Mouse (Mus musculus): Measurements from ENCODE around the gene Adam19.

Adam19 gene

DNA sequence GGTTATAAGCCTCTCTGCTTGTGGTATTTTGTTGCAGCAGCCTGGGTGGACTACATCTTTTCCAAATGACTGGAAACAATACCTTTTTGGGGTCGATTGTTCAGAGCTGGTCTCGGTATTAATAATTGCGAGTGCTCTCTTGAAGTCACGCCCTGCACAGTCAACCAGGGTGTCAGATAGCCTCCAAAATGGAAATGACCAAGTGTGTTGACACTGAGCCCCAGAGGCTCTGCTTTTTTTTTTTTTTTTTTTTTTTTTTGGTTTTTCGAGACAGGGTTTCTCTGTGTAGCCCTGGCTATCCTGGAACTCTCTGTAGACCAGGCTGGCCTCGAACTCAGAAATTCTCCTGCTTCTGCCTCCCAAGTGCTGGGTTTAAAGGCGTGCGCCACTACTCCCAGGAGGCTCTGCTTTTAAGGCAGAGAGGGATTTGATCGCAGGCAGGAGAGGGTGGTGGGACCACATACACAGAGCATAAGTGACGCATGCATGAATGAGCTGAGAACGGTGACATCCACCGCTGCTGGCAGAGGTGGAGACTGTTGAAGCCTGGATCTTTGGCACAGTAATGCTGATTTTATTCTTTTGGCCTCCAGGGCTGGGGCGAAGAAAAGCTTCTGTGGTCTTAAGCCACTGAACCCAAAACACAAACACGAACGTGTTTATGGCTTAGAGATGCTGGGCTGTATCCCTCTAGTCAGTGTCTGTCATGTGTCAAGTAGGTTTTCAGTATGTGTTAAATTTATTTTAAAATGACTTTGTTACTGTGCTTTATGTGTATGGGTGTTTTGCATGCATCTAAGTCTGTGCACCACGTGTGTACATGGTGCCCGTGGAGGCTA is 18.3 kb downstream of the Adam19 start:
- DNase-seq: no peak

DNA sequence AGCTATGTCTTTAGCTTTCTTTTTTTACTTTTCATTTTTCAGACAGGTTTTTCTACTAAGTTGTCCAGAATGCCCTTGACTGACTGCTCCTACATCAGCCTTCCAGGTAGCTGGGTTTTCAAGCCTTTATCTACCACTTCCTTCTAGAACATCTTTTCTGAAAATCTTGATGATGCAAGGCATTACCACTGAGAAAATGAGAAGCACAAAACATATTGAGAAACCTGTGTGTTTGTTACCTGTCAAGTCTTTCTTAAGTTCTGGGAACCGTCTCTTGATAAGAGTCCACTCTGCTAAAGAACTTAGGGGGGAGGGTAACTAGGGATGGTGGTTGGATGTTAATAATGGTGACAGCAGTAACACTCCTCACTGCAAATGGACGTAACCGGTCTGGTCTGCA is 19.7 kb downstream of the Adam19 start:
- DNase-seq: no peak

DNA sequence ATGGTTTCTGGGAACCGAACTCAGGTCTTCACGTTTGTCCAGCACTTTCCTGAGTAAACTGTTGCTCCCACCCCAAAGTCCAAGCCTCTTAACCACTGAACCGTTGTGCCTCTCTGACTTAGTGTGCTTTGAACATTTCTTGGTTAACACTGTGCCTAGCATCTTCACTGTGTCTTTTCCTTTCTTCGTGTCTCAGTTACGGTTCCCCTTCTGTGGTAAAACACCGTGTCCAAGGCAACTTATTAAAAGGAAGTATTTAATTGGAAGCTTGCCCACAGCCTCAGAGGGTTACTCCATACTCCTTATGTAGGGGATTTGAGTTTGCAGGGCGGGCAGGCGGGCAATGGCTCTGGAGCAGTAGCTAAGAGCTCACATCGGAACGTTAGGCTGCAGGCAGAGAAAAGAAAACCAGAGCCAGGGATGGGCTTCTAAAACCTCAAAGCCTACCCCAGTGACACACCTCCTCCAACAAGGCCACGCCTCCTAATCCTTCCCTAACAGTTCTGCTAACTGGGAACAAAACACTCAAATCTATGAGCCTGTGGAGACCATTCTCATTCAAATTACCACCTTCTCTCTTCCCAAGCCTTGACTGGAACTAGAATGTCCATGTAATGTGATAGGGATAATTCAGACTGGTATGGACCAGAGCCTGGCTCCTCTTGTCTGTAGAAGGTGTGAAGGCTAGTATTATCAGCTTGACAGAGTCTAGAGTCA is 20.8 kb downstream of the Adam19 start:
- DNase-seq: no peak

DNA sequence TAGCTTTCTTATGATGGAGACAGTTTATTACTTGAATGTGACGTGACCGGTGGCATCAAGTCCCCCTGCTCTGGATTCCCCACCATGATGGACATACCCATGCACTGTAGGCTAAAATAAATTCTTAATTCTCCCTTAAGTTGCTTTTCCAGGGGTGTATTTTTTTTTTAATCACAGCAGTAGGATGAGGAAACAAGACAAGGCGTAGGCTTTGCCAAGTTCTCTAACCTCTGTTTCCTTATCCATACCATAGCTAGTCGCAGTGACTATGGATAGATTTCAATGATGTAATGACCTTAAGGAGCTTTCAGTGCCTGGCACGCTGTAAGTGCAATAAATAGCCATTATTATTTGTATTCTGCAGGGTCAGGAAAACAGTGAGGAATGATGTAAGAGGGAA is 21.5 kb downstream of the Adam19 start:
- DNase-seq: no peak

DNA sequence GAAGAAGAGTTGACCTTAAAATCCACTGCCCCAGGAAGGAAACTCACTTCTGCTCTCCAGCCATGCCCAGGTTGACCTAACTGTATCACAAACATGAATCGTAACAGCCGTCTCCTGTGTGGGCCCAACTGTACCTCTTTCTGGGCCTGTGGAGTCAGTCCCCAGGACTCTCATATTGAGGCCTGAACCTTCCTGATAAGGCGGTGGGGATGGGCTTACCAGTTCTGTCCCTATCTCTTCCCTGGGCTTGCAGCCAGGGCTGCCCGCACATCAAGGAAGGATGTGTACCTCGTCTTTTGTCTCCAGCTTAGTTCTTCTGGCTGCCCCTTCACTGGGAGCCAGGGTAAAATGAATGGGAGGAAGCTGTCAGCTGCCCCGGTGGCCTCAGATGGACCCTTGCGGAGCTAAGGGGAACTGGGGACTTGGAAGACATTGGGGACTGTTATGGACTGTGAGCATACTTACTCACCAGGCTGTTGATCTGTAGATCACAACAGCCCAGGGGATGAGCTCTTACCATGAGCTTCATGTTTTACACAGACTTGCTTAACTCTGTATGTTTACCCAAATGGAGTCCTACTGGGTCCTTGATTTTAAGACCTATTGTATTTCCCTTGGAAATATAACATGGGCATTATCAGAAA is 22.1 kb downstream of the Adam19 start:
- DNase-seq: no peak

DNA sequence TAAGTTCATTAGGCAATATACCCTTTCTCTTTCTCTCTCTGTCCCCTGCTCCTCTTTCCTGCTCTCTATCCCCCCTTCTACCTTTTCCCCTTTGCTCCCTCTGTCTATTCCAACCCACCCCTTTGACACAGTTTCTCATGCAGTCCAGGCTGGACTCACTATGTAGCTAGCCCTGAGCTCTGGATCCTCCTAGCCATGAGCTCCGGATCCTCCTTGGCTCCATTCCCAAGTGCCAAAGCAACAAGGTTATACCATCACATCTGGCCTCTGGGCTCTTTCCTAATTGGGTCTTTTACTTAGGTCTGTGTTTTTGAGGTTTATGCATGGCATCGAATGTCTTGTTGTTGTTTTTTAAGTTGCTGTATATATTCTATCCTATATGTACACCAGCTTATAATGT is 25.3 kb downstream of the Adam19 start:
- no peak for DNase-seq

DNA sequence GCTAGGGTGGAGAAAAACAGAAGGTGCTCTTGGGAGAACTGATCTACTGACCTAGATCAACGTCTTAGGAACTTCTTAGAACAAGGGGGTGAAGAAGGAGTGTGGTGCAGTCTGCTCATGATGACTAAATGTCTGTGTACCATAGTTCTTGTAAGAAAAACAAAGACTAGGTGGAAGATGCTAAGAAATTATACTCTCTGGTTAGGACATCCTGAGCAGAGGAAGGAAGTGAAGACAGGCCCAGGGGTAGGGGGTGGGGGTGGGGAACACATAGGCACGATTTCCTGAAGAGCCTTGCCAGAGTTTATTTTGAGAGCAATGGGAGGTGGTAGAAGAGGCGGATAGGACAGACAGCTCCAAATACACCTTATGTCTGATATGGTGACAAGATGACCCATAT is 27.6 kb downstream of the Adam19 start:
- DNase-seq: no peak

DNA sequence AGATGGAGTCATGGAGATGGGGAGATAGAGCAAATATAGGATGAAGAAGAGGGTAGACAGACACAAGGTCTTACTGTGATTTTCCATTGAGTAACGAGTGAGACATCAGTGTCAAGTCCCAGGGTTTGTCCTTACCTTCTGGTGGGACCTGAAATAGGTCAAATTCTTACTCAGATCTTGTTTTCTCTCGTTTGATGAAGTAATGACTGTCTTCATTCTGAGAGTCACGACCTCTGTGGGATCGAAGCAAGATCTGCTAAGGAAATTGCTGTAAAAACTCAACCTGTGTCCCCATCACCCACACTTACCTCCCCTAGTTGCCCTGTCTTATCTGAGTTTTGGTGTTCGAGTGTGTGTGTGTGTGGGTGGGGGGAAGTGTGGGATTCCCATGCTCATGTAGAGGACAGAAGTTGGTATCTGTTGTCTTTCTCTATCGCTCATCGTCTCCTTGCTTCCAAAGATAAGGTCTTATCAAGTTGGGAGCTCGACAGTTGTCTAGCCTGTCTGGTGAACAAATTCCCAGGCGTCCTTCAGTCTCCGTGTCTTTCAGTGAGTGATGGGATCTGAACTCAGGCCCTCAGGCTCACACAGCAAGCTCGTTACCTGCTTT is 28.1 kb downstream of the Adam19 start:
- no peak for DNase-seq

DNA sequence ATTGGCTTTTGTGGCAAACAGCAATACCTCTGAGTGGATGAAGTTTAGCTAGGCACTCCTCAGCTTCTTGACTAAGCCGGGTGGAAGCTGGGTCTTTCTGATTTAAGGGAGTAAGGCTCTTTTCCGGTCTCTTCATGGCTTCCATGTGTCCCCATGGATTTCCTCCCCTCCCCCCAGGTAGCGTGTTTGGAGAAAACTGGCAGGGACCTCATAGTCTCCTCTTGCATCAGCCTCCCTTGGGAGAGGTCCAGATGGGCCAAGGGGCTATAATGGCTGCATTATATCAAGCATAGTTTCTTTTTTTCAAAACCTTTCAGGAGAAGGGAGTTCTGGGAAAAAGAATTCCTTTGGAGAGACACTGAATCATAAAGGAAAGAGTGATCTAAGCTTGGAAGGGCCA is 28.8 kb downstream of the Adam19 start:
- DNase-seq: no peak

DNA sequence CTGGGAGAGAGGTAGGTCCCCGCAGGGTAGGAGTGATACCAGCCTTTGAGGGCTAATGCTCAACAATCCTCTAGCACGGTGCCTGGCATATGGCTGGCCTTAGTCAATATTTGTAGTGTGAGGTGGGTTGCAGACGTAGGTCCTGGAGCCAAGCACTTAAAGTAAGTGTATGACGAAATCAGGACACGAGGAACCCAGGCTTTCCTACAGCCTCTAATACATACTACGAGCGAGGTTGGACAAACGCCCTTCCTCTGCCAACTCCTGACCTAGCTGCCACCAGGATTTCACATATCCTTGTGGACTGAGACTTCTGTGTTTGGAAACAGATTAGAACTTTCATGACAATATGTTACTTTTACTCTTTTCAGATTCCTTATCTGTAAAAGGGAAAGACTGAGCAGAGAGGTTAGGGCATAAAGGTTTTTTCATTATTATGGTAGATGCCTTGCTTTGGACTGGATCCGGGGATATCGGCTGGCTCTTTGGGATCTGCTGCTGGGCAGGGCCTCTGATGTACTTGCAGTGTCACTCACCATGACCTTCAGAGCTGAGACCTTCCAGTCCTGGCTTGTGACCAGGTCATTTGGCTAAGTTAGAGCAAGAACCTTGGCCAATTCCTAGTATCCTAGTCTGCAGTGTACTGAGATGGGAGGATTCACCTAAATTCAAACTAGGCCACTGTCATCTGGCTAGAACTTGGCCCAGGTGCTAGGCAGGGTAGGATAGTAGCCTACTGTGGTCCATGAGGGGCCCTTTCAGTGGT is 29.8 kb downstream of the Adam19 start:
- DNase-seq: no peak

DNA sequence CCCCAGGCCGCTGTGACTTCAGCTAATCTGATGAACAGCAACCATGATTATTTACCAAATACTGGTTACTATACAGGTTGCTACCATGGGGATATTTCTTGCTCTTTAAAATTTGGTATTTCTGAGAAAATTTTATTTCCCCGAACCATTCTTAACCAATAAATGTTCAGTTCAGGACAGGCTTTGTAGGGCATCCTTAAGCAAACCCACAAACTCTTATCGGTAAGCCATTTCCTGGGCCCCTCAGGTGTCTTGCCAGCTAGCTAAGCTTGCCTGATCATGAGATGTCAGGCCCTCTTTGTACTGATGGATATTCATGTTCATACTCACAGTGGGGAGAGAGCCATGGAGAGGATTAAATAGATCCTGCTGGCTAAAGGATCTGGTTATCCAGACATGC is 30.7 kb downstream of the Adam19 start:
- DNase-seq: no peak

DNA sequence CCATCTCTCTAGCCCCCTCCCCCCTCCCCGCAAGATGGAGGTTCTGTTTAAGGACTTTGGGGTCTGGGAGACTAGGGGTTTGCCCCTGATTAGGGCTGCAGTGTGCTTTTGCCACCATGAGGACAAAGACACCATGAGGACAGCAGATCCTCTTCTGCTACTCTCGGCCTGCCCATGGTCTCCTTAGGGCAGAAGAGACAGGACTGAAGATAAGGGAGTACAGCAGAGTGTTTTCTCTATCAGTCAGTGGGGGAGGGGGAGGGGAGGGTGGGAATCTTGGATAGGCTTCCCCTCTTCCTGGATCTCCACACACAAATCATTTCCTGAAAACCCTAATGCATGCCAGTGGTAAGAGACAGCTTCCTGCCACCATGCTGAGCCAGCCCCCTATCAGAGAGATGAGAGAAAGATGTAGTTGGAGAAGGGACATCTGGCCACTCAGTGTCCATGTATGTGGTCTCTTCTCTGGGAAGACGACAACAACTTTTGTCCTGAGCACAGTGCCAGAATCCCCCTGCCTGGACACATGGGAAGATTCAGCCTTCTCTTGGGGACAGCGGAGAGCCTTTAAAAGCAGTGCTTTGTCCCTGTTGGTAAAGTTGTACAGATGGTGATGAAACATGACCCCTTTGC is 33.4 kb downstream of the Adam19 start:
- DNase-seq: no peak

DNA sequence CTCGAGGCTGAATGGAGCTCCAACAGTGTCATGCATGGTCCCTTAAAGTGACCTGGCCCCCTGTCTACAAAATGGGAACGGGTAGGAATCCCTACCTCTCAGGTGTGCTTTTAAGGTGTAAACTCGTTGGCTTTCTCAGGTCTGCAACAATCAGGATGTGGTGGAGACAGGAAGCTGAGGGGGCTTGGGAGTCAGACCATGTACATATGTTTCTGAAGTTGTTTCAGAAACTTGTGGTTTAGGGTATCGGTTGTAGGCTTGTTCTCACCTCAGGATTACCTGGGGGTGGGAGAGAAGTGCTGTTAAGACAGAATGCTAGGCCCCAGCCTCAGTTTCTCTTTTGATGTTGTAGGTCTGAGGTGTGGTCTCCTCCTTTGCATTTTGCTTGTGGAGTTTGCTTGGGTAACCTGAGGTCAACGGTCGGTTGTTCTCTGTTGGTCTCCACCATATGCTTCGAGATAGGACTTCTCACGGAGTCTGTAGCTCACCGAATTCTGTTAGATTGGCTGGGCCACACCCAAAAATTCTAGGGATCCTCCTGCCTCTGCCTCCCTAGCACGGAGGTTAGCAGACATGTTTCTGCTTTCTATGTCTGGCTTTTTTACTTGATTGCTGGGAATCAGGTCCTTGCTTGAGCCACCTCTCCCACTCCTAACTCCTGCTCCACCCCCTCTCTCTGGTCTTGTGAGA is 34.4 kb downstream of the Adam19 start:
- DNase-seq: no peak

DNA sequence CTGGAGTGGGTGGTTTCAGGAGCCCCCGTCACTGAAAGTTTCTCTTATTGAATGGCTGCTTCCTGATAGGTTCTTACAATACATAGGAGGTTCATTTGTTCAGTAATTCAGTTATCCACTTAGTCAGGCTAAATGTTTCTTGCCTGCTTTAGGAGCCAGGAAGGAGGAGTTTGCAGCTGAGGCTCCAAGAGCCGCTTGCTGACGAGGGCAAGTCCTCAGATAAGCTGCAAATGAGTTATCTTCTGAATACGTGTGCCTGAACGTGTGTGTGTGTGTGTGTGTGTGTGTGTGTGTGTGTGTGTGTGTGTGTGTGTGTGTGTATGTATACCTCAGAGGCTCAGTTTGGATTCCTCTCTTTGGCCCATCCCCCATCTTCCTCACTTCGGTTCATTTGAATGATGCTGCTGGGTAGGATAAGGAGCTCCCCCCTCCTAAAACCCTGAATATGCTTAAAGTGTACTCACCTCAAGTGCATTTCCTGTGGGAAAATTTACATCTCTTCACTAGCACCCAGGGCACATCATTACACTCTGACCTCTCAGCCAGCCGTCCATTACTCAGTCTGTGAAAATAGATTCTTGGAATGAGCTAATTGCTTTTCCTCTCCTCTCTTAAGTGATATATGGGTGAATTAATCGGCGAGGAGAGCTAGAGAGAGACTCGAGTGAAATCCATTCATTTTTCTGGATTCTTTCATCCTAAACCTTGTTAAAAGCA is 35.3 kb downstream of the Adam19 start:
- no peak for DNase-seq

DNA sequence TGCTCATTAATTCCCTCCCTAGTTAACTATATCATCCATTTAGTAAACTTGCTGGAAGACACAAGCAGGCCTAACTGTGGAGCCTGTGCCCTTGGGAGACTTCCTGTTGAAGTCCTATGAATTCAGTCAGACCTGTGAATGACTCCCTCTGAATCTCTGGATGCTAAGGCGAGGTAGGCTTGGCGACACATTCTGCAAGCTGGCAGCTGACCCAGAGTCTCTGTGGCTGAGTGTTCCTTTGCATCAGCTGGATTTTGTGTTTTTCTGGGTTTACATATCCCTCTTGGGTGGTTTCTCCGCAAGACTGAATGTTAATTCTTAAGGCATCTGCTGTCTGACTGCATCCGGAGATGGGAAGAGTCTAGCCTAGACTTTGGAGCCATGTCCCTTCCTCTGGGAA is 36.3 kb downstream of the Adam19 start:
- peak; percentile 48 to 60 for DNase-seq

DNA sequence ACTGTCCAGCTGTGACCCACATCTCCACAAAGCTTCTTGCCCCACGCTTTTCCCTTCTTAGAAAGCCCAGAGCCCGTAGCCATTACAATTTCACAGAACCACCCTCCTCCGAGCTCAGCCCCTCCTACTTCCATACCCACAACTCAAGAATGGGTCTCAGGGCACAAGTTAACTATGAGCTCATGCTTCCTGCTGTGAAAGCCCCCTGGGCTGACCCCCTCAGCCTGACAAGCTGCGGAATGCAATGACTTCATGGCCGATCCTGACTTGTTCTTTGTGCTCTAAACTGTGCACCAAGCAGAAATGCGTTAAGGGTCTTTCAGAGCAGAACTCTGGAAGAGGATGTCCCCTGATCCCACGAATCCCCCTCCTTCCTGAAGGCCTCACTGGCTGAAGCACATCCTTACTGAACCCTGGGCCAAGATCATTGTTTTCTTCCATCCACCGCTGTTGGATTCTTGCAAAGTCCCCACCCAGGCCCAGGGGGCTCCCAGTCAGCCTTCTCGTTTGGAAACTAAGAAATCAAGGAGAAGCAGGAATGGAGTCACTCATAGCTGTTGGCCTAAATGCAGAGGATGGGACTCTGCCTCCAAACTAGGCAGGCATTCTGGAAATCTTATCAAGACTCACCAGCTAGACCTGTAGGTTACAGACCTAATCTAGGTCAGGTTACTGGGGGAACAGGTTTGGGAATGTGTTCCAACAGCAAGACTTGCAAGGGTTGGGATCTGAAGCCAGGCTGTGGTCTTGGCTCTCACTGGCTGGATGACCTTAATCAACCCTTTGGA is 39.9 kb downstream of the Adam19 start:
- no peak for DNase-seq

DNA sequence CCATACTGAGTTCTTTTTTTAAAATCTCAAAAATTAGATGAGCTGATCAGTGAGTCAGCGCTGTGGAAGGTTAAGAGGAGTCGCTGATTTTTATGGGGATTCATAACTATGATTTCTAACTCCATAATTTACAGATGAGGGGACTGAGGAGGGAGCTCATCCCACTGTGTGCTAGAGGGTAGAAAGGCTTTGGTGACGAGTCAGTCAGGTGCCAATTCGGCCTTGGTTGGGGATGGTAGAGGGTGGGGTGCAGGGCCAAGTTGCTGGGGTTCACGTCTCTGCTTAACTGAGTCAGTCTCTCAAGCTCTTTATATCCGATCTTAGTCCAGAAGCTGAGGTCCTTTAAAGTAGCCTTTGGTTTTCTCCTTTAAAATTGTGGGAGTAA is 40.5 kb downstream of the Adam19 start:
- DNase-seq: no peak

DNA sequence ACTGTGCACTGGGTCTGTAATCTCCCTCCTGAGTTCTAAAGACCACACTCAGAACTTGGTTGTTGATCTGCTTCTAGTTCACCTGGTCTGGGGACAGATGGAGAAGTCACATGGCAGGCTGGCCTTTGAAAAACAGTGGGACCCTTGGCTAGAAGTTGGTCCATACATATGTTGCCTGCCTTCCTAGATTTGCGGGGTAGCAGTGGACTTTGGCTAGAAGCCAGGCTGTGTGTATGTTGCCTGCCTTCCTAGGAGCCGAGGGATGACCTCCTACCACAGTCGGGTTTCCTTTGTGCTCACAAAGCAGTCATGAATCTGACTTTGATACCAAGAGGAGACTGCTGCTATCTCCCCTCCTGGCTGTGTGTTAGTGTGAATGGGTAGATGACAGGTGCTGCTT is 41.3 kb downstream of the Adam19 start:
- DNase-seq: peak; percentile 67 to 74

DNA sequence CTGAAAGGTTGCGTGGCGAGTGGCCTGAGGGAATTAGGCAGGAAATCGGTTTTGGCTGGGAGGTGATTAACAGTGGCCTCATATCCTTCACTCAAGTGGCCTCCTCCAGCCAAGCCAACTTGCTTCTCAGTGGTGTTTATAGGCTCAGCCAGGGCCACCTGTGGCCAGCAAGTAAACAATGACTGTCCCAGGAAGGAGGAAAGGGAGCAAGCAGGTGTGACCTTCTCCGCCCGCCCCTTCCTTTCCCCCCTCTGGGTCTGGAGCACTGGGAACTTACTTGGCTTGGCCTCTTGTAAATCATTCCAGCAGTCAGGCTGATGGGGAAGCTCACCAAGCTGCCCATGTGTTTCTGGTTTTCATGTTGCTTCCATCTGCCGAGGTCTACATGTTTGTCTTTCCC is 46.3 kb downstream of the Adam19 start:
- peak; percentile 71 to 77 for DNase-seq

DNA sequence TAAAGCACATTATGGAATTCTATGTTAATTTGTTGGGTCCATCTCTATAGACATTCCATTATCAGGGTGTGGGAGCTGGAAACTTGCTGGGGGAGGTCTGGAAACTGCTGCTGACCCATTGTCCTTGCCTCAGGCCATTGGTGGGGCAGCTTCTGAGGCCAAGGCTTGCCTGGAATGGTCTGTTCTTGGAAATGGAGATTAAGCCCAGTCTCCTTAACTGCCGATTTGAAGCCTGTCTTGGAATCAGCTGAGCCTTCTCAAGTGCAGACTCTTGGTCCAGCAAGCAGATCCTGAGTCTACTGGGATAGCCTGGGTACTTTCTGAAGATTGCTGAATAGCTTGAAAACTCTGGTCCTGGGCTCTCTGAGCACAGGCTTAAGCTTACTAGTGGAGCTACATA is 51.3 kb downstream of the Adam19 start:
- DNase-seq: no peak
